Mouse (Mus musculus): ENCODE results near the gene Hectd4. TPM values are rescaled to one million over a fixed set of nuclear protein-coding genes. Genes with fewer than 3 reads are reported as not detected.

Gene Hectd4
- polyA plus RNA-seq, 1 experiment from 2014 or later: 4.8 TPM

DNA sequence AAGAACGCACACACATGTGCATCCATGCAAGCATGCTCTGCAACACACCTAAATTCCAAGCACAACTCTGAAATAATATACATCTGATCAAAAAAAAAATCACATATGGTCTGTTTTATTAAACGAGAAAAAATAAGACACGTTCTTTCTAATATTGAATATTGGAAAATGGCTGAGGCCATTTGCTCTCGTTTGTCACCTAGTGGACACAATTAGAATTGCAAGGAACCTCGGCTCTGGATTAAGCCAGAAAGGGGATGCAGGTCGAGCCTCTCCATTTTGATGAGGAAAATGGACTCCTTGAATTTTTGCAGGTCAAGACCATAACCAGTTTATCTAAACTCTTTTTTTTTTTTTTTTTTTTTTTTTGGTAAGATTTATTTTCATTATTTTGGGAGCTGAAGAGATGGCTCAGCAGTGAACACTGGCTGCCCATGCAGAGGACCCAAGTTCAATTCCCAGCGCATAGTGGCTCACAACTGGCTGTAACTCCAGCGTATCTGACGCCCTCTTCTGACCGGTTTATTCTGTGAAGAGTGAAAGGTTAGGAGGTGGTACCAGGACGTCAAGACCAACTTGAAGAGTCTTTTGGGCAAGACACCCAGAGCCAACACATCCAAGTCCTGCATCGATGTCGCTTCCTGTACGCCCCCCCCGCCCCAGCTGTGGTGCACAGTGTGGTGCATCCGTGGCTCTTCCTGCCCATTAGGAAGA lies 172.8 kb downstream of the Hectd4 start:
- no peak overlapping the region for H3K4me2 ChIP-seq
- 55% methylated on average over 16 of the region's 16 CpGs for WGBS
- H3K36me3 ChIP-seq: no peaks in the 10 kb centered on the region
- no peak for ATAC-seq (ENCODE audit: insufficient read depth, low FRiP score, low read depth)
- no peak overlapping the region for H3K4me3 ChIP-seq (replicated peaks)
- H3K27ac ChIP-seq: peak overlapping the region; percentile 59
- no peak overlapping the region for H3K9ac ChIP-seq
- H3K27me3 ChIP-seq (replicated peaks): no peaks in the 10 kb centered on the region
- H3K4me1 ChIP-seq: 0 out of 2 replicates have a peak, but pooled peaks cover 7% of the 10 kb centered on the region
- no peaks in the 10 kb centered on the region for H3K9me3 ChIP-seq

DNA sequence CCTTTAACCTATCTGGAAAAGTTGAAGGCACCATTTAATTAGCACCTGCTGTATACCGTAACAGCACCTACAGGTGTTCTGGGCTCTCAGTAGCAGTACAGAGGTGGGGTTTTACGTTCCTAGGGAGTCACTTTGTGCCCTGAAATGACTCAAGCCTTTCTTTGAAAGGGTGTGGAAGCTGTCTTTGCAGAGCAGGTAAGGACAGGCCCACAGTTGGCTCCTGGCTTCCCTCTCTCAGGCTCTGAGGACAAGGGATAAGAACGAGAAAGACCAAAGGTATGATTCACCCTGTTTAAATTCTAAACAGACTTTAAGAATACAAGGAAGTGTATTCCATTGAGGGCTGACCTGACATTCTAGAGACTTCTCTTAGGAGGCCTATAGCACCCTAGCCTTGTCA lies 173.4 kb downstream of the Hectd4 start:
- H3K4me1 ChIP-seq: 0 out of 2 replicates have a peak, but pooled peaks cover 7% of the 10 kb centered on the region
- no peaks in the 10 kb centered on the region for H3K36me3 ChIP-seq
- WGBS: 70% methylated on average over 3 of the region's 3 CpGs
- no peak overlapping the region for H3K4me3 ChIP-seq (replicated peaks)
- no peaks in the 10 kb centered on the region for H3K27me3 ChIP-seq (replicated peaks)
- no peaks in the 10 kb centered on the region for H3K9me3 ChIP-seq
- H3K9ac ChIP-seq: no peak overlapping the region
- ATAC-seq (ENCODE audit: insufficient read depth, low FRiP score, low read depth): no peak
- peak overlapping the region; percentile 63 for H3K27ac ChIP-seq
- H3K4me2 ChIP-seq: no peak overlapping the region

DNA sequence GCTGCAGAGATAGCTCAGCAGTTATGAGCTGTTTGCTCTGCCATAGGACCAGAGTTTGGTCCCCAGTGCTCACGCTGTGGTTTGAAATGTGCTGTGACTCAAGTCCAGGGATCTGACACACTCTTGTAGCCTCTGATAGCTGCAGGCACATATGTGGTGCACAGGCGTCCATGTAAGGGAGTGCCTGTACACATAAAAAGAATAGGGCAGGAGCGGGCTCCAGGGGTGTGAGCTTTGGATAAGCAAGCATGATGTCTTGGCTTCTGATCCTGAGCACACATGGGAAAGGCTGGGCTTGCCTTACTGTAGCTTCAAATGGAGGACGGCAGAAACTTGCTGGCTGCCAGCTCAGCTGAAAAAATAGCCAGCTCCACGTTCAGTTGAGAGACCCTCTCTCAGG lies 175.6 kb downstream of the Hectd4 start:
- Histone ChIP-seq H3K27ac (no peak overlapping the region), H3K36me3 (no peaks in the 10 kb centered on the region), H3K9me3 (no peaks in the 10 kb centered on the region), H3K9ac (no peak overlapping the region), H3K4me3 (replicated peaks) (no peak overlapping the region), H3K27me3 (replicated peaks) (no peaks in the 10 kb centered on the region), H3K4me2 (no peak overlapping the region), H3K4me1 (peaks cover 20% of the 10 kb centered on the region)
- 74% methylated on average over 5 of the region's 5 CpGs for WGBS
- no peak for ATAC-seq (ENCODE audit: insufficient read depth, low FRiP score, low read depth)

DNA sequence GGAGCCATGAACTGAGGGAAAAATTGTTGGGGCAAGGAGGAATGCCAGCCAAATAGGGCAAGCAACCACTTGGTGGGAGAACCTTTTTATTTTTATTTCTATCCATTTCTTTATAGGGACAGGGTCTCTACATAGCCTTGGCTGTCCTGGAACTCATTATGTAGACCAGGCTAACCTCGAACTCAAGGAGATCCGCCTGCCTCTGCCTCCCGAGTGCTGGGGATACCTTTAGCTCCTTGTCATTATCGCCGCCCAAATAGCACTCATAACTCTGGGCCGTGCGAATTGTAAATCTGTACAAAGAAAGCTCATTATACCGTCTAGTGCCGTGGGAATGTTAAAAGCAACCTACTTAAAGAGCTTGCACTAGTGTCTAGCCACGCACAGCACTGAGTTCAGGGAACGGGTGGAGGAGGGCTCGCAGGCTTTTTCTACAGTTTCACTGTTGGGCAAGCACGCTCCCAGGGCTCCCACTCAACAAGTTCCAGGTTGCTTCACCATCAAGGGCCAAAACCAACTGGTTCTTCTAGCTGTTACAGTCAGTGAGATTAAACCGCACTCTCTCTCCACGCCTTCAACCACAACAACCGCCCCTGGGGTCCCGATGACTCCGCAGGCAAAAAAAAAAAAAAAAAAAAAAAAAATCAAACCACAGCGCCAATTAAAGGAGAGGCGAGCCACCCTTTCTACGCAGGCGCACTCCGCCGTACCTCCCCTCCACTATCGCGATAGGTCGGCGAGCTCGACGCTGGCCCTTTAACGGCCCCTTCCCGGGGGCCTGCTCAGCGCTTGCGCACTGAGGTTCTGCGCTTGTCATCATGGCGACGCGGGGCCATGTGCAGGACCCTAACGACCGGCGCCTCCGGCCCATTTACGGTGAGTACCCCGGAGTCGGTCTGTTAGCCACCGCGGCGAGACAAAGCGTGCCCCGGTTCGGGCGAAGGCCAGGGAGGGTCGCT lies 177.4 kb downstream of the Hectd4 start, which contains the start of gene Naa25:
Gene Naa25 (plus strand): TSS at position 750 of the 959 bp plus-strand sequence.
- Histone ChIP-seq H3K4me1 (peaks cover 20% of the 10 kb centered on the region), H3K4me3 (replicated peaks) (peak within 1 kb of the TSS; percentile 84), H3K27me3 (replicated peaks) (no peaks in the 10 kb centered on the region), H3K27ac (peak within 1 kb of the TSS; percentile 91), H3K36me3 (no peaks in the 10 kb centered on the region), H3K4me2 (peak within 1 kb of the TSS; percentile 88), H3K9ac (peak within 1 kb of the TSS; percentile 73), H3K9me3 (no peaks in the 10 kb centered on the region)
- peak; percentile 95 for ATAC-seq (ENCODE audit: insufficient read depth, low FRiP score, low read depth)
- WGBS: 8% methylated on average over 53 of the region's 53 CpGs

DNA sequence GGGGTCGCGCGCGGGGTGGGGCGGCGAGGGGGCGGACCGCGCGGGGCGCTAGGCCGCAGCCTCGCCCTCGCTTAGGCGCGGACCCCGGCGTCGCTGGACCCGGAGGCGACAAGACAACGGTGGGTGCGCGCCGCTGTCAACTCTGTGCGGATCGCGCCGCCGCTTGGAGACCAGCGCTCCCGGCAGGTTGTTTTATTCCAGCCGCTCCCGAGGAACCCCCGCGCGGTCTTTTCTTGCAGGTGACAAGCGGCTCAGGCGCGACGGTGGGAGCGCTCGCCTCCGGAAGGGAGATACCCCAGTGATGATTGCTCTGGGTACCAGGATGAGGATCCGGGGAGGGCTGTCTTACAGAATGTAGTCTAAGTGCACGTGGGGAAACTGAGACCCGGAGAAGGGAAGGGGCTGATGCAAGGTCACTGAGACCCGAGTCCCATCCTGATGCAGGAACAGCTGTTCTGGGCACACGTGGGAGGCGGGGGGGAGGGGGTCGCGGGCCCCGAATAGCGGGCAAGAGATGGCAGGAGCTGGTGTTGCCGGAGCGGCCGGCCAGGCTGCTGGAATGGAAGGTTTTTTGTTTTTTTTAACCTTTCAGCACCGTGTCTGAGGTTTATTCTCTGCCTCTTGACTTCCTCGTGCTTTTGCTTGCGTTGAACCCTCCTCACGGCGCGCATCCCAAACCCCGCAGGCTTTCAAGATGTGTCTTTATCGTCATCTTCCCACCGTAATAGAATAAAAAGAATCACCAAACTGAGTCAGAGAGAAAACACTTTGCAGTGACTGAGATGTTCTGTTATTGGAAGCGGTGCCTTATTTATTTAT lies 178.3 kb downstream of the Hectd4 start:
- Histone ChIP-seq H3K27ac (peak overlapping the region; percentile 55; the same call in 1 of the 2 replicates), H3K4me2 (peak overlapping the region; percentile 88), H3K4me1 (peaks cover 20% of the 10 kb centered on the region), H3K4me3 (replicated peaks) (peak overlapping the region; percentile 84), H3K27me3 (replicated peaks) (no peaks in the 10 kb centered on the region), H3K9ac (peak overlapping the region; percentile 73), H3K36me3 (no peaks in the 10 kb centered on the region), H3K9me3 (no peaks in the 10 kb centered on the region)
- ATAC-seq (ENCODE audit: insufficient read depth, low FRiP score, low read depth): peak; percentile 54
- under 1% methylated on average over 67 of the region's 67 CpGs for WGBS

DNA sequence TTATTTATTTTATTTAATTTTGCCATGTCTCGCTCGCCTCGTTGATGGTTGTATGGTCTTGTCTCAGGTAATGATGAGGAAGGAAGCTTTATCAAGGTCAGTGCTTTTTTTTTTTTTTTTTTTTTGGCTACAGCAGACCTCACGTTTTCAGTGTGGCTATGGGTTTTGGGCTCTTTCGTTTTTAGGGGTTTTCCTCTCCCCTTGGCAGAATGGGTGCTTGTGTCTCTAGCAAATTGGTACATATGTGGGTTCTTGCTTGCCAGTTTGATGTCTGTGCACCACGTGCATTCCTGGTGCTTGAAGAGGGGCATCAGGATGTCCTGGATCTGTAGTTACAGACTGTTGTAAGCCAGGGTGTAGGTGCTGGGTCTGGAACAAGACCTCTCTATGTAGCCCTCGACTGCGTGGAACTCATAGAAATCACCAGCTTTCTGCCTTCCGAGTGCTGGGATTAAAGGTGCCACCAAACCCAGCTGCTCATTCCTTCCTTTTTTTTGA lies 179.0 kb downstream of the Hectd4 start:
- H3K27me3 ChIP-seq (replicated peaks): no peaks in the 10 kb centered on the region
- H3K4me2 ChIP-seq: peak overlapping the region; percentile 88
- 44% methylated on average over 9 of the region's 9 CpGs for WGBS
- H3K9me3 ChIP-seq: no peaks in the 10 kb centered on the region
- no peak overlapping the region for H3K27ac ChIP-seq
- no peaks in the 10 kb centered on the region for H3K36me3 ChIP-seq
- peak overlapping the region; percentile 73; the same call in 1 of the 2 replicates for H3K9ac ChIP-seq
- H3K4me1 ChIP-seq: peaks cover 20% of the 10 kb centered on the region
- peak overlapping the region; percentile 84 for H3K4me3 ChIP-seq (replicated peaks)
- ATAC-seq (ENCODE audit: insufficient read depth, low FRiP score, low read depth): no peak

DNA sequence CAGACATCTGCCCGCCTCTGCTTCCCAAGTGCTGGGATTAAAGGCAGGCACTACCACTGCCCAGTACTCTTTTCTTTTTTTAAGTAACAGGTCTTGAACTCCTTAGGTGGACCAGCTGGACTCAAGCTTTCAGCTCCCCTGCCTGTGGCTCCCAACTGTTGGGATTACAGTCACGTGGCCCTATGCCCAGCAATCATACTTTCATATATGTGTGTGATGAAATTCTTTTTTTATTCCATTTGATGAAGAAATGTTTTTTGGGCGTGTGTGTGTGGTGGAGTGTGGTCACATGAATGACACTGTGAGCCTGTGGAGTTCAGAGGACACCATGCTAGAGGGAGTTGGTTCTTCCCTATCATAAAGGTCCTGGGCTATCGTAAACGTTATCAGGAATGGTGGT lies 179.5 kb downstream of the Hectd4 start:
- H3K9ac ChIP-seq: no peak overlapping the region
- H3K4me1 ChIP-seq: peaks cover 20% of the 10 kb centered on the region
- 86% methylated on average over 5 of the region's 5 CpGs for WGBS
- H3K9me3 ChIP-seq: no peaks in the 10 kb centered on the region
- no peaks in the 10 kb centered on the region for H3K36me3 ChIP-seq
- peak overlapping the region; percentile 84; the same call in 1 of the 2 replicates for H3K4me3 ChIP-seq (replicated peaks)
- ATAC-seq (ENCODE audit: insufficient read depth, low FRiP score, low read depth): no peak
- H3K4me2 ChIP-seq: peak overlapping the region; percentile 88
- no peak overlapping the region for H3K27ac ChIP-seq
- H3K27me3 ChIP-seq (replicated peaks): no peaks in the 10 kb centered on the region

DNA sequence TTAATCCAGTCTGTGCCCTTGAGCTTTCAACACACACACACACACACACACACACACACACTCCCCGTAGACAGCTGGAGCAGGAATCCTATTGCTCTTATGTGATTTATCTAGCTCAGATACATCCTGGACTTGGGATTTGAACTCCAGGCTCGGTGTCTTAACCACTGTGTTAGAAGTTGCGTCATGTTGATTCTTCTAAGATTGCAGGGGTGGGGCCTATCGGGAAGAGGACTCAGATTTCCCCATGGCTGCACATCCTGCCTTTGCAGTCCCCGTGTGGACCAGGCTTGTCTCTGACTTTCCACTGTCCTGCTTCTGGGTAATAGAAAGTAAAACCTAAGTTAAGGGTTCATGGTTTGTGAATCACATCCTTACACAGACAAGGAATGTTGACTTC lies 180.0 kb downstream of the Hectd4 start:
- WGBS: 62% methylated on average over 5 of the region's 5 CpGs
- H3K27me3 ChIP-seq (replicated peaks): no peaks in the 10 kb centered on the region
- no peak overlapping the region for H3K4me3 ChIP-seq (replicated peaks)
- no peak for ATAC-seq (ENCODE audit: insufficient read depth, low FRiP score, low read depth)
- H3K9me3 ChIP-seq: no peaks in the 10 kb centered on the region
- H3K4me1 ChIP-seq: peaks cover 20% of the 10 kb centered on the region
- H3K4me2 ChIP-seq: no peak overlapping the region
- H3K27ac ChIP-seq: no peak overlapping the region
- H3K36me3 ChIP-seq: no peaks in the 10 kb centered on the region
- H3K9ac ChIP-seq: no peak overlapping the region

DNA sequence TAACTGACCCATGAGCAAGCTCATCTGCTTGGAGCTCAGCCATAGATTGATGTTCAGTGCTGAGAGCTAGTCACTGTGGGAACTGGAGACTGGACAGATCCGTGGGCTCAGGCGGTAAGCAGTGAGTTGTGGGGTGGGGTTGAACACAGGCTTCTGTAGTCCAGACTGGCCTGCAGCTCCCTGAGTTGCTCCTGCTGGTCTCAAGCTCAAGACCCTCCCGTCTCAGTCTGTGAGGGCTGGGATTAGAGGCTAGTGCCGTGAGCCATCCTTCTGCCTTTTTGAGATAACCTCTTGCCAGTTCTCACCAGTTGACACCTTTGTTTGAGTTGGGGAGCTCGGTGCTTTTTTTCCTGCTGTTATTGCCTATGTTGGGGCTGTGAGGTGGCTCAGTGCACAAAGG lies 180.8 kb downstream of the Hectd4 start:
- H3K27ac ChIP-seq: no peak overlapping the region
- no peak overlapping the region for H3K9ac ChIP-seq
- no peak overlapping the region for H3K4me3 ChIP-seq (replicated peaks)
- no peak overlapping the region for H3K4me2 ChIP-seq
- WGBS: 76% methylated on average over 5 of the region's 5 CpGs
- H3K4me1 ChIP-seq: peaks cover 18% of the 10 kb centered on the region
- no peaks in the 10 kb centered on the region for H3K9me3 ChIP-seq
- ATAC-seq (ENCODE audit: insufficient read depth, low FRiP score, low read depth): no peak
- no peaks in the 10 kb centered on the region for H3K36me3 ChIP-seq
- no peaks in the 10 kb centered on the region for H3K27me3 ChIP-seq (replicated peaks)

DNA sequence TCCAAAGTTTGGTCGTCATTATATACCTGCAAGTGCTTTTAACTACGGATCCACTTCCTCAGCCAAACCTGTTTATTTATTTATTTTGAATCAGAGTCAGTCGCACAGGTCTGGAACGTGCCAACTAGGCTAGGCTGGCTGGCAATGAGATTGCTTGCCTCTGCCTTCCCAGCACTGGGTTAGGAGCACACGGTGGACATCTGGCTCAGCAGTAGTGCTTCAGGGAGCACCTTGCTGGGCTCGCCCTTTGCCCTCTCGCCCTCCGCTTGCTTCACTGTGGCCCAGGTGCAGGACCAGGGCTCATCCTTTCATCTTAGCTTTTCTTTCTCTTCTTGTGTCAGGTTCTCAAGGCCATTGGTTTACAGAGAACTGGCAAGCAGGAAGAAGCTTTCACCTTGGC lies 187.8 kb downstream of the Hectd4 start:
- H3K9me3 ChIP-seq: no peaks in the 10 kb centered on the region
- no peak overlapping the region for H3K4me3 ChIP-seq (replicated peaks)
- ATAC-seq (ENCODE audit: insufficient read depth, low FRiP score, low read depth): no peak
- H3K9ac ChIP-seq: no peak overlapping the region
- no peaks in the 10 kb centered on the region for H3K27me3 ChIP-seq (replicated peaks)
- no peak overlapping the region for H3K4me2 ChIP-seq
- whole genome bisulfite sequencing: 89% methylated on average over 8 of the region's 8 CpGs
- no peaks in the 10 kb centered on the region for H3K4me1 ChIP-seq
- no peak overlapping the region for H3K27ac ChIP-seq
- H3K36me3 ChIP-seq: peaks cover 15% of the 10 kb centered on the region; the same call in 1 of the 2 replicates

DNA sequence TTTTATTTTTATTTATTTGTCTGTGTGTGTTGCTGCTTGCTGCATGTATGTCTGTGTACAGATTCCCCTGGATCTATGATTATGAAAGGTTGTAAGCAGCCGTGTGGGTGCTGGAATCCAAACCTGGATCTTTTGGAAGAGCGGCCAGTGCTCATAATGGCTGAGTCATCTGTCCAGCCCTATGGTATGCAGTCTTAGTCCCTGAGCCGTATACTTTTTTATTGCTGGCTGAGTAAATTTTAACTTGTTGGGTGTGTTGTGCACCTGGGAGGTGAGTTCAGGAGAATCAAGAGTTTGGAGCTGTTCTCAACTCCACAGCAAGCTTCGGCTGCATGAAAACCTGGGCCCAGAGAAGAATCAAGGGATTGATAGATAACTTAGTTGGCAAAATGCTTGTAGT lies 191.0 kb downstream of the Hectd4 start:
- Histone ChIP-seq H3K36me3 (peaks cover 34% of the 10 kb centered on the region), H3K27me3 (replicated peaks) (no peaks in the 10 kb centered on the region), H3K27ac (no peak overlapping the region), H3K9ac (no peak overlapping the region), H3K4me2 (no peak overlapping the region), H3K4me3 (replicated peaks) (no peak overlapping the region), H3K4me1 (no peaks in the 10 kb centered on the region), H3K9me3 (no peaks in the 10 kb centered on the region)
- no peak for ATAC-seq (ENCODE audit: insufficient read depth, low FRiP score, low read depth)
- WGBS: 88% methylated on average over 4 of the region's 4 CpGs
